Mouse (Mus musculus) adrenal gland (tissue): Measurements from ENCODE around the gene Zfp511.

Source experiments
- intact Hi-C: fragments of 180-260 bp; cut with DNase I; formaldehyde crosslinking; loops from one replicate; pipeline ENCODE4 v1.15.1; 2025
- microRNA-seq, 2 experiments: library from miRNA; unstranded; fragments of <30 nt; microRNA quantifications; one replicate each; pipeline ENCODE4; 2019

Gene Zfp511

GRCm38 (mm10) chr7:140082242-140082678, 46.1 kb downstream of the Zfp511 start, which contains the start of gene Caly:
Gene Caly, minus strand, starts transcription at chr7:140082548.
- intact Hi-C loops, result no loop called here

Small RNAs within 50 kb of the gene (microRNA-seq; reads per million reads assigned to microRNA genes)
- 1.1 to 1.6 reads per million in 2 experiments for gene Mir7062
